Mouse (Mus musculus): ENCODE measurements at regions not wholly inside any gene's neighbourhood (a gene's known extent, or its start where the extent isn't known, plus 50 kb on each side); places are given as distances from the start of the nearest gene placed in this dataset.

DNA sequence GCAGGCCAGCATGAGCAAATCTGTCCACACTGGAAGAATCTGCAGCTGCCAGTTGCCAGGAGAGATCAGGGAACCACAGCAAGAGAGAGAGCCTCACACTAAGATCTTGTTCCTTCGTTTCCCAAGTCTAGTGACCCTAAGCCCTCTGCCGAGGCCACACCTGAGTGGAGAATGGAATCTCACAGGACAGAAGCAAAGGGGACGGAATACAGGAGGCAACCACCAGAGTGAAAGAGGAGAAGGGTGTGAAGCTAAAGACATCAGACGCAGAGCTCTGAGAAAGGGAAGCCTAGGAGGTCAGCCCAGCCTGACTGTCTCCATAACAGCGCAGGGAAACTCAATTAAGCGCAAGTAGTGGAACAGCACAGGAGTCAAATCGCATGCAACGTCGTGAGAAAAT lies 75.0 kb downstream of the Suds3 start:
- Histone ChIP-seq H3K36me3 (ENCODE audit: control insufficient read depth, insufficient read depth) (no peaks in the 10 kb centered on the region), H3K4me3 (no peak overlapping the region), H3K27me3 (ENCODE audit: control insufficient read depth, insufficient read depth, insufficient read length) (no peaks in the 10 kb centered on the region), H3K4me2 (ENCODE audit: low read depth) (no peak overlapping the region), H3K79me2 (ENCODE audit: control insufficient read depth, insufficient read depth) (no peaks in the 10 kb centered on the region), H3ac (ENCODE audit: control insufficient read depth, insufficient read length) (no peak overlapping the region)
- TF ChIP-seq TCF3 (IDR thresholded peaks at IDR 0.05; ENCODE audit: insufficient read length, low read depth) (no peak), CEBPB (IDR thresholded peaks at IDR 0.05; ENCODE audit: insufficient read depth, poor library complexity, severe bottlenecking) (no peak), MYOD1 (IDR thresholded peaks at IDR 0.05; ENCODE audit: control insufficient read depth in 1 of 3, insufficient read length in 2 of 3, low read depth in 2 of 3) (no peak), MAX (IDR thresholded peaks at IDR 0.05; ENCODE audit: low read depth) (no peak)

- Histone ChIP-seq H3K4me2 (ENCODE audit: low read depth) (no peak overlapping the region), H3K36me3 (ENCODE audit: control insufficient read depth, insufficient read depth) (no peaks in the 10 kb centered on the region), H3K4me3 (no peak overlapping the region), H3K27me3 (ENCODE audit: control insufficient read depth, insufficient read depth, insufficient read length) (no peaks in the 10 kb centered on the region), H3K79me2 (ENCODE audit: control insufficient read depth, insufficient read depth) (no peaks in the 10 kb centered on the region), H3ac (ENCODE audit: control insufficient read depth, insufficient read length) (no peak overlapping the region)
- TF ChIP-seq POLR2AphosphoS2 (IDR thresholded peaks at IDR 0.05; ENCODE audit: insufficient read length, low read depth) (no peak), CEBPB (IDR thresholded peaks at IDR 0.05; ENCODE audit: insufficient read depth, poor library complexity, severe bottlenecking) (no peak), MAX (IDR thresholded peaks at IDR 0.05; ENCODE audit: low read depth) (no peak), TCF3 (IDR thresholded peaks at IDR 0.05; ENCODE audit: insufficient read length, low read depth) (no peak), POLR2A (IDR thresholded peaks at IDR 0.05; ENCODE audit: insufficient read length, low read depth) (no peak), REST (IDR thresholded peaks at IDR 0.05; ENCODE audit: insufficient read depth, insufficient read length) (no peak), TCF12 (IDR thresholded peaks at IDR 0.05; ENCODE audit: insufficient read depth, poor library complexity, severe bottlenecking) (no peak), MYOG (IDR thresholded peaks at IDR 0.05; ENCODE audit: control insufficient read depth in 1 of 3, insufficient read depth in 1 of 3, insufficient read length in 2 of 3, low read depth in 2 of 3) (no peak), E2F4 (IDR thresholded peaks at IDR 0.05; ENCODE audit: insufficient read depth) (no peak), USF1 (IDR thresholded peaks at IDR 0.05; ENCODE audit: low read depth) (no peak), SRF (IDR thresholded peaks at IDR 0.05; ENCODE audit: control insufficient read depth, insufficient read length, low read depth) (no peak), MYOD1 (IDR thresholded peaks at IDR 0.05; ENCODE audit: control insufficient read depth in 1 of 3, insufficient read length in 2 of 3, low read depth in 2 of 3) (no peak)
Measured at GRCm38 (mm10) chr5:117037261-117037660, 78.7 kb downstream of the Suds3 start.

- H3K4me2 ChIP-seq (ENCODE audit: low read depth) = no peak overlapping the region
- H3K79me2 ChIP-seq (ENCODE audit: control insufficient read depth, insufficient read depth) = no peaks in the 10 kb centered on the region
- no peak for TF ChIP-seq POLR2AphosphoS2 (IDR thresholded peaks at IDR 0.05; ENCODE audit: insufficient read length, low read depth)
- TF ChIP-seq REST (IDR thresholded peaks at IDR 0.05; ENCODE audit: insufficient read depth, insufficient read length) = no peak
- no peak for TF ChIP-seq MYOD1 (IDR thresholded peaks at IDR 0.05; ENCODE audit: control insufficient read depth in 1 of 3, insufficient read length in 2 of 3, low read depth in 2 of 3)
- TF ChIP-seq E2F4 (IDR thresholded peaks at IDR 0.05; ENCODE audit: insufficient read depth) = no peak
- no peak for TF ChIP-seq TCF3 (IDR thresholded peaks at IDR 0.05; ENCODE audit: insufficient read length, low read depth)
- no peak for TF ChIP-seq CEBPB (IDR thresholded peaks at IDR 0.05; ENCODE audit: insufficient read depth, poor library complexity, severe bottlenecking)
- TF ChIP-seq TCF12 (IDR thresholded peaks at IDR 0.05; ENCODE audit: insufficient read depth, poor library complexity, severe bottlenecking) = no peak
- no peak for TF ChIP-seq USF1 (IDR thresholded peaks at IDR 0.05; ENCODE audit: low read depth)
- no peak for TF ChIP-seq POLR2A (IDR thresholded peaks at IDR 0.05; ENCODE audit: insufficient read length, low read depth)
- TF ChIP-seq SRF (IDR thresholded peaks at IDR 0.05; ENCODE audit: control insufficient read depth, insufficient read length, low read depth) = no peak
- no peak for TF ChIP-seq MAX (IDR thresholded peaks at IDR 0.05; ENCODE audit: low read depth)
- no peak for TF ChIP-seq MYOG (IDR thresholded peaks at IDR 0.05; ENCODE audit: control insufficient read depth in 1 of 3, insufficient read depth in 1 of 3, insufficient read length in 2 of 3, low read depth in 2 of 3)
- H3ac ChIP-seq (ENCODE audit: control insufficient read depth, insufficient read length) = no peak overlapping the region
- H3K36me3 ChIP-seq (ENCODE audit: control insufficient read depth, insufficient read depth) = no peaks in the 10 kb centered on the region
- no peak overlapping the region for H3K4me3 ChIP-seq
- no peaks in the 10 kb centered on the region for H3K27me3 ChIP-seq (ENCODE audit: control insufficient read depth, insufficient read depth, insufficient read length)
Measured at GRCm38 (mm10) chr5:117032130-117032529, 83.8 kb downstream of the Suds3 start.

GRCm38 (mm10) chr5:117025689-117026383 lies 90.1 kb downstream of the Suds3 start:
- Histone ChIP-seq H3ac (ENCODE audit: control insufficient read depth, insufficient read length) (no peak overlapping the region), H3K79me2 (ENCODE audit: control insufficient read depth, insufficient read depth) (no peaks in the 10 kb centered on the region), H3K27me3 (ENCODE audit: control insufficient read depth, insufficient read depth, insufficient read length) (no peaks in the 10 kb centered on the region), H3K4me2 (ENCODE audit: low read depth) (no peak overlapping the region), H3K36me3 (ENCODE audit: control insufficient read depth, insufficient read depth) (no peaks in the 10 kb centered on the region), H3K4me3 (no peak overlapping the region)
- TF ChIP-seq MYOG (IDR thresholded peaks at IDR 0.05; ENCODE audit: control insufficient read depth in 1 of 3, insufficient read depth in 1 of 3, insufficient read length in 2 of 3, low read depth in 2 of 3) (no peak), POLR2A (IDR thresholded peaks at IDR 0.05; ENCODE audit: insufficient read length, low read depth) (no peak), MAX (IDR thresholded peaks at IDR 0.05; ENCODE audit: low read depth) (no peak), REST (IDR thresholded peaks at IDR 0.05; ENCODE audit: insufficient read depth, insufficient read length) (no peak), CEBPB (IDR thresholded peaks at IDR 0.05; ENCODE audit: insufficient read depth, poor library complexity, severe bottlenecking) (no peak), MYOD1 (IDR thresholded peaks at IDR 0.05; ENCODE audit: control insufficient read depth in 1 of 3, insufficient read length in 2 of 3, low read depth in 2 of 3) (no peak), TCF12 (IDR thresholded peaks at IDR 0.05; ENCODE audit: insufficient read depth, poor library complexity, severe bottlenecking) (no peak), USF1 (IDR thresholded peaks at IDR 0.05; ENCODE audit: low read depth) (no peak), E2F4 (IDR thresholded peaks at IDR 0.05; ENCODE audit: insufficient read depth) (no peak), POLR2AphosphoS2 (IDR thresholded peaks at IDR 0.05; ENCODE audit: insufficient read length, low read depth) (no peak), SRF (IDR thresholded peaks at IDR 0.05; ENCODE audit: control insufficient read depth, insufficient read length, low read depth) (no peak), TCF3 (IDR thresholded peaks at IDR 0.05; ENCODE audit: insufficient read length, low read depth) (no peak)

All from myocyte (in vitro differentiated cells).